Mouse (Mus musculus): ENCODE data around the gene Adamts17.

The Adamts17 gene

DNA sequence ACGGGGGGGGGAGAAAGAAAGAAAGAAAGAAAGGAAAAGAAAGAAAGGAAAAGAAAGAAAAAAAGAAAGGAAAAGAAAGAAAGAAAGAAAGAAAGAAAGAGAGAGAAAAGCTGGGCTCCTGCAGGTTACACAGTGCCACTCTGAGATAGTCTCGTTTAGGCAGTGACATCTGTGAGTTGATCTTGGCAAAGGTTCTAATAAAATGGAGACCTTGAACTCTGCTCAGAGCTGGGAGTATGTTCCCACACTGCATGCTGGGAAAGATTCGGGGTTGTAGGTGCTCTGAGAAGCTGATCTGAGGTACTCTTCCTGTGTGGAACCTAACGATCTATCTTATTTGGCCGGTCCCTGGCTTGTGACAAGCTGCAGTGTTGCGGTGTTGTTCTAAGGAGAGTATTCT lies 7.0 kb downstream of the Adamts17 start:
- DNase-seq (ENCODE audit: low spot score in 2 of 2), result no peak

DNA sequence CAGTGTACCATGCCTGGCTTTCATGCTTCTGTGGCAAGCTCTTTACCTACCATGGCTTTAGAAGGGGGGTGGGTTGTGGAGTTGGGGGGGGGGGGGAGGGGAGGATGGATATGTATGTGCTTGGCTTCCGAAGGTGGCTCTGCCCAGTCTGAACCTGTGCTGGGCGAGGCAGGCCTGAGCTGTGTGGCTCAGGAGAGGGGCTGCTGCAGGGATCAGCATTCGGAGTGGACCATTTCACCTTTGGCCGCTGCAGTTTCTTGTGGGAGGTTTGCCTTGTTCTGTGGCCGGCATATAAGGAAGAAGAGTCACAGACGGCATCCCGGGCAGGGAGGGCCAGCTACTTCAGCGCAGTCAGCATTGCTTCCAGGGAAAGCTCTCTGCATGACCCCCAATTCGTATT lies 7.8 kb downstream of the Adamts17 start:
- no peak for DNase-seq (ENCODE audit: low spot score in 2 of 2)

DNA sequence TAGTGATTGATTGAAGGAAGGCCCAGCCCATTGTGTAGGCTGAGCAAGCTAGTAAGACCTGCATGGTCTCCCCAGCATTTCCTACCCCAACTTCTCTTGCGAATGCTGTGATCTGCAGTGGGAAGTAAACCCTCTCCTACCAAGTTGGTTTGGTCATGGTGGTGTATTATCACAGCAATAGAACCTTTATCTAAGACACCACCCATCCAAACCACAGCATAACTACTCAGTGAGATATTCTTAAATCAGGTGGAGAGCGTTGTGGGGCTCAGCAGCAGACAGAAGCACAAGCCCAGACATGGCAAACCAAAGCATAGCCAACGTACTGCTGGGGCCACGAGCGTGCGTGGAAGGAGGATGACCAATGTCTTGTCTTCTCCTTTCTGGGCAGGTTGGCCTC lies 9.8 kb downstream of the Adamts17 start:
- DNase-seq (ENCODE audit: low spot score in 2 of 2), result no peak

DNA sequence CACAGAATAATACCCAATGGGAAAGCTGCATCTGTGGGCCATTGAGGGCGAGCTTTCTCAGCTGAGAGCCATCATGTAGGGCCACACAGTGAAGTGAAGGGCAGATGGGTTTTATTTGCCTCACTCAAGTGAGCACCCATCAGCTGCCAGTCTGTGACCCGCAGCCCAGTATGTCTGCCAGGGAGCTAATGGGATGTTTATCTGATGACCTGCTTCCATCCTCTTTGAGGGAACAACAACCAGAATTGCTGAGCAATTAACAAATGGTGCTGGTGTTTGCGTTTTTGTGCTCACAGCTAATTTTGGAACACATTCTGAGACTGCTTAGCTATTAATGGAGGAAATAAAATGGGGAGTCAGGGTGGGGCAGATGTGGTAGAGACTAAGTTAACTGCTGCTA lies 12.6 kb downstream of the Adamts17 start:
- DNase-seq (ENCODE audit: low spot score in 2 of 2), result no peak

DNA sequence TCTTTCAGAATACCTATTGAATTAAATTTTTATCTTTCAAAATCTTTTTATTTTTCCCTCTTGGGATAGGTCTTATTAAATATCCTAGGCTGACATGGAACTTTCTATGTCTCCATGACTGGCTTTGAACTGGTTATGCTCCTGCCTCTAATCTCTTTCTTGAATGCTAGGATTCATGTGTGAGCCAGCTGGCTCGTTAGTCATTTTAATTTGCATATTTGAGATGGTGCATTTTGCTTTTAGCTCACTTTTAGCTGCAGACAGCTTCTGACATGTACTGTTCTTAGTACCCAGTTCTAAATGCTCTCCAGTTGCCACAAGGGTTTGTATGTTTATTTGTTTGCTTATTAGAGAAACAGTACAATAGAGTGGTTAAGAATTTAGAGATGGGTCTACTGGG lies 18.1 kb downstream of the Adamts17 start:
- DNase-seq (ENCODE audit: low spot score in 2 of 2), result no peak

DNA sequence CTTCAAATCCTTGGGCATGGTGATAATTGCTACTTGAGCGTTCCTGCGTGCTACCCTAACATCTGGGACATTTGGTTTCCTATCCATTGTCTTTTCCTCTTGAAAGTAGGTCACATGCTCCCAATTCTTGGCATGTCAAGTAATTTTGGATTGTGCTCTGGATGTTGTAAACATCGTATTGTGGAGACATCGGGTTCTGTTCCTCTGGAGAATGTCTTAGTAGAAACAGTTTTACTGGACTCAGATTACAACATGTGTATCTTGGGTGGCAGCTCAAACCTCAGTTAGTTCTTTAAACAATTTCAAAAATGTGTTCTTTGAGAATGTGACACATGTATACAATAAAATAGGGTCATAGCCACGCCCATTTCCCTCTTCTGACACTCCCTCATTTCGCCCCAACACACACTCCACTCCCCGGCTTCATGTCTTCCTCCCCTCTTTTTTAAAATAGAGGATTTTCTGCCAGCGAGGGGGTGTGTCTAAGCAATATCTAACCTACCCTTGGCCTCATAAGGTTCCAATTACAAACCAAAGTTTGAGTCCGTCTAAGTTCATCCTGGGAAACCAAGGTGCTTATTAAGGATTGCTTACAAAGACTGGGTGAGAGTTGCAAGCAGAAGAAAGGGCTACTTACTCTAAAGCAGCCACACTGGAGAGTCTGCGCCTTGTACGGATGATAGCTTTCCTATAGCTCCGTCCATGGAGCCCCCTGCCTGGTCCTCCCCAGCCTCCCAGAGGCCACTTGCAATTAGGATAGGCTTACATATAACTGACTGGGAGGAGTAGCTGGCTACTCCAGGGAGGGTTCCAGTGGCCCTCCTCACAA lies 18.9 kb downstream of the Adamts17 start:
- DNase-seq (ENCODE audit: low spot score in 2 of 2), result no peak

DNA sequence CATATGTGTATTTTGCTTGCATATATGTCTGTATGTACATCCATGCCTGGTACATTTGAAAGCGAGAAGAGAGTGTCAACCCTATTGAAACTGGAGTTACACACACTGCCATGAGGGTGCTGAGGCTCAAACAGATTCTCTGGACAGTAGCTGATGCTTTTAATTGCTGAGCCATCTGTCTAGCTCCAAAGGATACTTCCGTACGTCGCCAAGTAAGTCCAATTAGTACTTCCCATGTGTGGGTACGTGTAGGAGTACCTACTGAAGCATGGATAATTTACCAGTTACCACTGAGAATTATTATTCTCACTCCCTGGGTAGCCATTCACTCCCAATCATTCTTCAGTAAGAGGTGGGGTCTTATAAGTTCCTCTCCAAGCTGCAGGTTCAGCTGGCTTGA lies 19.7 kb downstream of the Adamts17 start:
- no peak for DNase-seq (ENCODE audit: low spot score in 2 of 2)

DNA sequence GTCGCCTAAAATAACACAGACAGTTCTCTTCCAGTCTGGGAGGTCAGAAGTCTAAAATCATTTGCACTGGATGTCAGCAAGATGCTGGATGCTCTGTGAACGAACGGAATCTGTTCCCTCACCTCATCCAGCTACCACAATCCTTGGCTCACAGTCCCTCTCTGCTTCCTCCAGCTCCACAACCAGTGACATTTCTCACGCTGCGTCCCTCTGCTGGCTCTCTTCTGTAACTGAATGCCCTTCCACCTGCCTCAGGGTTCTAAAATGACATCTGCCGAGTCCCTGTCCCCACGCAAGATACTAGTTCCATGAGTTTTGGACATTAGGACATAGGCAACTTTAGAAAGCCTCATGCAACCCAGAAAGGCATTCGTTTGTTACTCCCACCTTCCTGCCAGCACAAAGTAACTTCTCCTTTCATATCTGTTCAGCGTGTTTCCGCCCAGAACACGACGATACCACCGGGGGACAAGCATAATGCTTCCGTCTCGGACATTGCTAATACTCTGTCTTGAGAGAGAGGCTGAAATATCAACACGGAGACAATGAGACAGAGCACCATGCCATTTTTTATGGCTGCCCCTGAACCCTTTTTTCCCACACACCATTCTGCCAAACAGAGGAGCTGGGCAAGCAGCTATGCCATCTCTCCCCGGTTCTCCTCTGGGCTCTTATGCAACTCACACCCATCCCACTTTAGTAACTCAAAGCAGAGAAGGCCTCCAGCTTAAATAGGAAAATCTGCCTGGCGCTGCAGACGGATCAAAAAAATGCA lies 27.6 kb downstream of the Adamts17 start:
- DNase-seq (ENCODE audit: low spot score in 2 of 2), result no peak

DNA sequence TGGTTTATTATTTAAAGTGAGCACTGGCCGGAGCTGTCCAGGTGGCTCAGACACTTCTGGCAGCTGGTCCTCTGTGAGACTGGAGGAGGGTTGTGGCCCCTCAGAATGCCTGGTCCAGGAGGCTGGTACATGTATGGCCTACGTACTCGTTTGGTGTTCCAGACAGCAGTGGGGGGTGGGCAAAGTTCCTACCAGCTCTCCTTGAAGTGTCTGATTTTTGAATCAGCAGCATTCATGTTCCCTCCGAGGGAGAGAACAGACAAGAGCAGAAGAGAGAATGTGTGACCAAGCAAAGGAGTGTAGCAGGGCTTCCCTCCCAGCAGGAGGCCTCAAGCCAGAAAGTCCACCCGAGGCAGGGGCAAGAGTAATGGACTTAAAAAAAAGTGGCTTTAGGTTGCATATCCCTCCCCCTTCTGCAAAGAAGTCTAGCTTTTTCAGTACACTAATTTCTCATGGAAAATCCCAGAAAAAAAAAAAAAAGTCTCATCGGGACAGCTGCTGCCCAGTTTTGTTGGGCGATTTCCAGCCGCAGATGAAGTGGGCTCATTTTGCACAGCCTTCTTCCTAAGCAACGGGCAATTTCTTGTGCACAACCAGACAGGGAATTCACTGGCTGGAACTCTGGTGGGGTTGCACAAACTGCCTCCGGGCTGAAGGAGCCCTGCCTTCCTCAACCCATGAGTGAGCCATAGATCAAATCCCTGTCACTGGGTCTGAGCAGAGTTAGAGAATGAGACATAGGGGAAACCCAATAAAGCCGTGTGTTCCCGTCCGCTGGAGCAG lies 28.4 kb downstream of the Adamts17 start:
- peak; percentile 41 to 45 for DNase-seq (ENCODE audit: low spot score in 2 of 2)

DNA sequence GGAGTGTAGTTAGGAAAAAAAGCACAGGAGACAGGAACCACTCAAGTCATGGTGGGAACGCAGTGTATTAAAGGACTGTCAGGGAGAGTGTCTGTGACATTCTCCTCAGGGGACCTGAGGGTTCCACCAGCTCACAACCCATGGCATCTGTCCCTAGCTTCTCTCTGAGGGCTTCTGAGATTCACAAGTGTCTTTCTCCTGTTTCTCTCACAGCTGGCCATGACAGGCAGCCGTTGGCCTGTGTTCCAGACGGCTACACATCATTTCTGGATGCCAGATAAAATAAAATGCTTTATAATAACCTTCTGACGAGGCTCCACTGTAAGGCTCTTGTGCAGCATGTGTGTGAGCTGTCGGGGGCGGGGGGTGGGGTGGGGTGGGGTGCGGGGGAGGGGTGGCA lies 32.0 kb downstream of the Adamts17 start:
- no peak for DNase-seq (ENCODE audit: low spot score in 2 of 2)

DNA sequence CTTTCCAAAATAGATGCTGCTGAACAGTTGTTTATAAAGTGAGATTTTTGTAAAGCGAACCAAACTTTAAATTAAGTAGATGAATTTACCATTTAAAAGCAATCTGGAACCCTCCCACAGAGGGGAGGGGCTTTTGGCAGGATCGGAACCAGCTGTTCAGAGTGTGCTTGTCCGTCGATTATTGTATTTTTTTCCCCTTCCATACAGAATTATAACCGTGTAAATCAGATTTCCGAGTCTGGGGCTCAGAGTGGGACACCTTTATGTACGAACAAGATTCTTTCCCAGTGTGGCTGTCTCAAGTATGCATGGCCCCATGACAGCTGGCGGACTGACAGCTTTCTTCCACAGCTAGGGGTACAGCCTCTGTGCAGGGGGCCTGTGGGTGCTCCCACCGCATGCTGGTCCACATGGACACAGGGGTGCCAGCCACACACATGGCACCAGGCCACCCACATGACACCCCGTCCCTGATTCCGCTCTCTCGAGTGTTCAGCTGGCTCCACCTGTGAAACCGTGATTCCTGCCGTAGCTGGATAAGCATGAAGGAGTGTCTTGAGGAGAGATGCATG lies 32.5 kb downstream of the Adamts17 start:
- no peak for DNase-seq (ENCODE audit: low spot score in 2 of 2)

DNA sequence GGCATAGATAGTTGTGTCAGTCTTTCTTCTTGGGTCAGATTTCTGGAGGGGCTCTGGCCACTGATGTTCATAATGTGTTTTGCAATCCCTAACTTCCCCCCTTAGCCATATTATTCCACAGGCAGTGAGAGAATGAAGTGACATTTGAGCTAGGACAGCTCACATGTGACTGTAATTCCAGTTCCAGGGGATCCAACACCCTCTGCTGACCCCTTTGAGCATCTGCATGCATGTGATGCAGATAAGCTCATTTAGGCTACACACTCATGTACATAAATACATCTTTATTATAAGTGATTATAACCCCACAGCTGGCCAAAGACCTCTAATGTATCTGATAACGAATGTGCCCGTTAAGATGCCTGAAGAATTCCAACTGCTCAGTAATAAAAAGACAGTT lies 33.7 kb downstream of the Adamts17 start:
- no peak for DNase-seq (ENCODE audit: low spot score in 2 of 2)

DNA sequence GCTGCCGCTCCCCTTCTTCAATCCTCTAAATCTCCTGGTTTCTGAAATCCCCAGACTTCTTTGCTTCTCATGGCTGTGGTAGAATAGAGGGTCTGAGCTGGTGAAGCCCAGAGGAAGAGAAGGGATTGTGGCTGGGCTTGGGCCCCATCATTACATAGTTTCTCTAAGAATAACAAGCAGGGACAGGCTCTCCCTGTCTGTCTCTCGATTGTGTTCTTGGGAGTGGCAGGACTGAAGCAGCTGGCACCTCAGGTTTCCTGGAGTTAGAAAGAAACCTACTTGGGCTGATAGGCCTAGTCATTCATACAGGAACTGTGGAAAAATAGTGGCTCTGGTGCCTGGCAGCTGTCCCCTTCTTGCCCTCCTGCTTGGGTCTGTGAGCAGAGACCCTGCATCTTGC lies 51.9 kb downstream of the Adamts17 start:
- DNase-seq (ENCODE audit: low spot score in 2 of 2), result no peak

DNA sequence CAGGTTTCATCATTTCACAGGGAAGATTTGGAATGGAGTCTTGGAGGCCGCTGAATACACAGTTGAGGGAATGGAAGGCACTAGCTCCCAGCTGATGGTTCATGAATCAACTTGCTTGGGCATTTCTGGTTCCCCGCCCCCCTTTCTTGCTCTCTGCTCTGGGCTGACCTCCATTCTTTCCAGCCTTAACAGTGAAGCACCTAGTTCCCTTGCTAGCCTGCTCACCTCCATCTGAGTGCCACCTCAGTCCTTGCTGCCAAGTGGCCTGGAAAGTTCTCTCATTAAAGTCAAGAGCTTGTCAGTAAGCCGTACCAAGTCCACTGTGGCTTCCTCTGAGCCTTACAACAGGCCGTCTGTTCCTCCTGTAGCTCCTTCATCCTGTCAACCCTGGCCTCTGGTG lies 52.6 kb downstream of the Adamts17 start:
- no peak for DNase-seq (ENCODE audit: low spot score in 2 of 2)

DNA sequence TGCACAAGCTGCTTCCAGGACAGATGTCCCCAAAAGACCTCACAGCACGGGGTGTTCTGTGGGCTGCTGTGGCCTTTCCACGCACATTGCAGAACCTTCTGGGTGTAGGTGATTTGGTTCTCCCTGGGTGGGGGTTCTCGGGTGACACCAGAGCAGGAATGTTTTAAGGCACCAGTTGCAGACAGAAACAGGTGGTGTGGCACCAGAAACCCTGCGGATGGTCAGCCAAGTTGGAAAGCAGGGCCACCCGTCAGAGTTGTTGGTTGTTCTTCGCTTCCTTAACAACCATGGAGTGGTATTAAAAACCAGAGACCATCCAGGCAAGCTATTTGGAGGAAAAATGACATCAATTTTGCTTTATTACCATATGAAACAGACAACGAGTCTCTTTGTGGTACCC lies 62.8 kb downstream of the Adamts17 start:
- DNase-seq (ENCODE audit: low spot score in 2 of 2), result no peak

DNA sequence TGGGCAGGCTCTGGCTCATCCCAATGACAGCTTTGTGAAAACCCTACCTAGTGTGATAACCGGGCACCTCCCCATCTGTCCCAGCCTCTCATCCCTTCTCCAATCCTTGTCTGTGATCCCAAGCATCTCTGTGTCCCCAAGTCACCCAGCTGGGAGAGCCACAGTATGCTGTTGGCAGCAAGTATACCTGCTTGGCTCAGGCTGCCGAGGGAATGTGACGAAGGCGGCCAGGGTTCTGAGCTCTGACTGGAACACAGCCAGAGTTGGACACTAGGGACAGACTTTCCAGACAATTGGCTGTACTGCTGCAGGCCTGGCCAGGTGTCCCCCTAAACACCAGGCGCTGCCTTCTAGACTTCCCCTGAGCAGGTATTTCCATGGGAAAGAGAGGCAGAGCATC lies 63.5 kb downstream of the Adamts17 start:
- no peak for DNase-seq (ENCODE audit: low spot score in 2 of 2)

DNA sequence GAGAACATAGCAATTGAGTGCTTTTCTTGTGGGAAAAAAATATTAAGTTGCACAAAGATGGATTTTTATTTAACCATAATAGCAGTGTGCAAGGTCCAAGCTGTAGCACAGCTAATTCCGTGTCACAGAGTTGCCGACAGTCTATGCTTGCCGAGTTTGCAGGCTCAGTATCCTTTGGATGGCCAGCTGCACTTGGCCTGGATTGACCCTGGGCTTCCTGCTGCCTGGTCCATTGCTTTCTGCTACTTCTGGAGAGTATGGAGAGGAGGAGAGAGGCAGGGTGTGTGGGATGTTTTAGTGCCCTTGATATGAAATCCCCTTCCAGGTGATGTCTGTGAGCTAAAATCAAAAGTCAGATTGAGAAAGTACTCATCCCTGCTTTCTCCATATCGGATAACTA lies 66.4 kb downstream of the Adamts17 start:
- no peak for DNase-seq (ENCODE audit: low spot score in 2 of 2)

DNA sequence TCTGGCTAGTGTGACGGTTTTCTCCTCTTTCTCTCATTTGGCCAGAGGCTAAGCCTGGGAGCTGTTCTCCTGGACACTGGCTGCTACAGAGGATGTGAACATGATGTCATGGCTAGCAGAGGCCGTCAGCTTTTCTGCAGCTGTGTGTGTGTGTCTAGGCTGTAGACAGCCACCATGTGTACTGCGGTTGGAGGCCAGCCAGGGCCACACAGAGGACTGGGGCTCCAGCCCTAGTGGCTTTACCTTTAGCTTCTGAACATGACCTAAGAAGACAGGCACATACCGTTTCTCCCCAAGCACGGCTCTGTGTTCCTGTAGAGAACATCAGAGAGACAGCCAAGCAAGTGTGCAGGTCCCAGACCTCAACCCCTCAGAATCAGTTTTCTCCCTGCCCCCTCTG lies 73.3 kb downstream of the Adamts17 start:
- no peak for DNase-seq (ENCODE audit: low spot score in 2 of 2)

DNA sequence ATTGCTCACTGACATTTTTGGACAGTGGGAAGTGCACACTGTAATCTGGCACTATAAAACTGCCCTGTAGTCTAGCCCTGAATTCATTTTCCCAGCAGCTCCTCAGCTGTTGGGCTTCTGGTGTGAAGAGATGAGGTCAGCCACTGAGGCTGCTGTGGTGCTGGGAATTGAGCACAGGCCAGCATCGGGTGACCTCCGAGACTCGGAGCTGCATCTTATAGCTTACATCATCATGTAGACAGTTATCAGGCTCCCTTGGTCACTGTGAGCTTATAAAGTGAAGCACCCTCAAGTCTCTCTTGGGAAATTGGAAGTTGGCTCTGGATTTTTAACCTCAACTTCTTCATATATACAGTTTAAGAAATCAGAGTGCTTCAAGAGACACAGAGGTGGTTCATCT lies 84.1 kb downstream of the Adamts17 start:
- DNase-seq (ENCODE audit: low spot score in 2 of 2), result no peak

DNA sequence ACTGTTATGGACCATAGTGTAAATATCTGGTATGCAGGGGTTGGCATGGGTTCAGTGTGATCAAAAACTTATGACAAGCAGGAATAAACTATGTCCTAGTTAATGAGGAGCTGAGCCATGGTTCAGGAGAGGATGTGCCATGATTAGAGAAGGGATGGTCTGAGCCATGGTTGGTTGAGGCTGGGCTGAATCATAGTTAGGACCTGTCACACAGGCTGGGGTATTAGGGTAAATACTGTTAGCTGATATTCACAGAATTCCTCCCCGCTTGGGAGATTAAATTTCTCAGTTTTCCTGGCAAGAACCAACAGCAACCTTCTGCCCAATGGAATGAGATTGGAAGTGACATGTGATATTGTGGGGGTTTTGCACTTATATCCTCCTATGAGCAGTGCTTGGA lies 84.6 kb downstream of the Adamts17 start:
- DNase-seq (ENCODE audit: low spot score in 2 of 2), result no peak

DNA sequence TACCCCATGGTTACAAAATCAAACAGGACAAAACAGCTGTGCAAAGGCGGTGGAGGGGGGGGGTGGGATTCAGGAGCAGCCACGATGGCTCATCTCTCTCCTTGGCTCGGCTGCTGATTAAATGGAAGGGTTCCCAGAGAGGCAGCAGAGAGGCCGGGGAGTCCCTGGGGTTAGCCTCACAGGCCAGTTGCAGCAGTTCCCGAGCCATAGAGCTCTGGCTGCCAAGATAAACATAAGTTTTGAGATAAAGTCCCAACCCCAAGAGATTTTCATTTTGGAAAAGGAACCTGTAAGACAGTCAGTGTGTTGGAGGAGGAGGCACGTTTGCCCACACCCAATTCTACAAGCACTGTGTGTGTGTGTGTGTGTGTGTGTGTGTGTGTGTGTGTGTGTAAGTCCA lies 89.7 kb downstream of the Adamts17 start:
- DNase-seq (ENCODE audit: low spot score in 2 of 2), result no peak

DNA sequence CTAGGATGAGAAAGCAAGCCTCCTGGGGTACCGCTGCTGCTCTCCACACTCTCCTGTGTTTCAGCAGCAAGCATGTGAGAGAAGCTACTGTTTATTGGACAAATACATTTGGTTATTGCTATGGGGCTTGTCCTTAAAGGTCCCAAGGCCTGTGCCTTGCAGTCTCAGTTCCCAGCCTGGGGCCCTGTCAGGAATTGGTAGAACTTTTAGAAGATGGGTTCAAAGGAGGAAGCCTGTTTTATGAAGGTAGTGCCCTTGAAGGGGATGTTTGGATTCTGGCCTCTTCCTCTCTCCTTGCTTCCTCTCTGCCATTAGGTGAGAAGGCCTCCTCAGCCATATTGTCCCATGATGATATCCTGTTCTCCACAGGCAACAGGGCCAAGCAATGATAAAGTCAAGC lies 91.8 kb downstream of the Adamts17 start:
- no peak for DNase-seq (ENCODE audit: low spot score in 2 of 2)

All from frontal cortex, postnatal 10 days (tissue).